Mouse (Mus musculus): ENCODE data around the gene Dis3l2.
A peak's percentile ranks its signal among the peaks of the same experiment; 100 is the strongest.

Gene Dis3l2

GRCm38 (mm10) chr1:86703300-86703964 is at the start of gene Dis3l2:
Gene Dis3l2 (plus strand): TSS chr1:86703808.
- DNase-seq (ENCODE audit: low read depth), result peak; percentile 58

DNA sequence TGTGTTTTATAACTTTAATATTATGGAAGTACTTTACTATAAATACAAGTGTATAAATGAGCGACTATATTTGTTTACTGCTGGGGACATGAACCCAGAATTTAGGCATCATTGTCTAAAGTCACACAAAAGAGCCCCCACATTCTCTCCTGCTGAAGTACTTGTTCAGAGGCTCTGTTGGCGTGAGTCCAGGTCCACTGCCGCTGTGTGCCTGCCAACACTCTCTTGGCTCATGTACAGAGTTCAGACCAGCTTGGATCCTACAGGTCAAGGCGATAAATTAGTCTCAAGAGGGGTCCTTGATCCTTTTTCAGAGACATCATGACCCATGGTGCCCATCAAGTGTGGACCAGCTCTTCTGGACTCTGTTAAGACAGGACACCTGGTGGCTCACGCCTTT is 46.5 kb upstream of the Dis3l2 start:
- DNase-seq (ENCODE audit: low read depth), result no peak

GRCm38 (mm10) chr1:86665091-86665490 is 38.5 kb upstream of the Dis3l2 start:
- no peak for DNase-seq (ENCODE audit: low read depth)

DNA sequence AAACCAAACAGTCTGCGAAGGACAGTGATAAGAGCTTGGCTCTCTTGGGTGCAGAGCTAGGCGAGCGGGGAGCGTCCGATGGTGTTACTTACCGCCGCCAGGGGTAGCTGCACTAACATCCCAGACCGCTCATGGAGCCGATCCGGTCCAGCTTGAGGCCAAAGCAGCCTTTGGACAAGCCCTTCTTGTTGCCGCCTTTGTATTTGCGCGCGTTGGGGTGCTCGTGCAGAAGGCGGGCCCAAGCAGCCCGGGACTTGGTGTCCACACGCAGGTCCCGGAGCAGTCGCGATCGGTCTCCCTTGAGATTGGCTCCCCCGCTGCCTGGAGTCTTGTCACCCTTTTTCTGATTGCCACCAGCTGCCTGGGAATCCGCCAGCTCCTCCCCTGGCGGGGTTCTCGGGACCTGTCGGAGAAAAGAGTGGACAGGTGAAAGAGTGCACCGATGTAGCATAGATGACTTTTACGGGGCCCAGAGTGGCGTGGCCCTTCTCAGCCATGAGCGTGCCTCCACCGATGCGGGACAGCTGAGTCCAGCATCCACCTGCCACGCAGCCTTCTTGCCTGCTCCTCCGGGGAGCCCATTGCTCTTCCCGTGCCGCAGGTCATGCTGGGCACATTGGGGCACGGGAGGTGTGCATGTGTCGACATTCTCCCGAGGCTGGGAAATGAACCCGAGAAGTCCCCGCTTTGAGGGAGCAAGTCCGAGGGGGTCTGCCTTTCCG is 33.9 kb upstream of the Dis3l2 start:
- peak; percentile 11 for DNase-seq (ENCODE audit: low read depth)

- DNase-seq (ENCODE audit: low read depth), result peak; percentile 16
Measured at GRCm38 (mm10) chr1:86670279-86671038, 33.1 kb upstream of the Dis3l2 start, which contains the start of gene Nppc. Gene Nppc (minus strand): TSS chr1:86670571.

- DNase-seq (ENCODE audit: low read depth), result no peak
Measured at GRCm38 (mm10) chr1:86674385-86674784, 29.2 kb upstream of the Dis3l2 start.

DNA sequence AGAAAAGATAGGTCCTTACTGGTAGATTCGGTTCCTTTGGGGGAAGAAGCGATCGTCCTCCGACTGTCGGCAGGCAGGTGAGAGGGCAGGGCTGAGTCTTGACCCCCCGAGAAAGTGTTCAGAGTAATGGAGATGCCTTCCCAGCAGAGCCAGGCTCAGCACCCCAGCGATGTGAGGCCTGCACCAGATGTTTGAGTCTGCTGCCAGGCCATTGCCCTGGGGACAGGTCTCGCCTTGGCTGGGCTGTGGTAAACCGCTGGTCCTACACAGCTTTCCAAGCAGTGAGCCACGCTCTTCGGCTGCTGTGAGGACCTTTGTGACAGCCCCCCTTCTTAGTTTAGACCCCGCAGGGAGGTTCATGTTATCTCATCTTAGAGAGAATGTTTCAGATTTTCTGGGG is 28.5 kb upstream of the Dis3l2 start:
- no peak for DNase-seq (ENCODE audit: low read depth)

- no peak for DNase-seq (ENCODE audit: low read depth)
Measured at GRCm38 (mm10) chr1:86677624-86678023, 26.0 kb upstream of the Dis3l2 start.

DNA sequence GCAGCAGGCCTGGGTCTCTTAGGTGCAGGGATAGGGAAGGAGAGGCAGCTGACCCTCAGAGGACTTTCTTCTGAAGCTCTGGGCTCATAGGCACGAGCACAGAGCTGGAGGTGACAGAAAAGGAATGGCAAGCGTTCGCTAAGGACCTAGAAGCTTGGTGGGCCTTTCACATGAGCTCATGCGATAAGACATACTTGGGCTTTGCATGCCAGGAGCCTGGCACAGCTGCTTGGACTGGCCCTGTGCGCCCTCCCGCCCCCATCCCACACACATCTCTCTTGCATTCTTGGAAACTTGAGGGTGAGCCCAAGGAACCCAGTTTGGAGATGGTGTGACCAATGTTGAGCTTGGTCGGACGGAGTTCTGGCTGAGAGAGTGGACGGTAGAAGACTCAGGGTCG is 24.9 kb upstream of the Dis3l2 start:
- DNase-seq (ENCODE audit: low read depth), result no peak

GRCm38 (mm10) chr1:86687236-86687635 is 16.4 kb upstream of the Dis3l2 start:
- DNase-seq (ENCODE audit: low read depth), result no peak

DNA sequence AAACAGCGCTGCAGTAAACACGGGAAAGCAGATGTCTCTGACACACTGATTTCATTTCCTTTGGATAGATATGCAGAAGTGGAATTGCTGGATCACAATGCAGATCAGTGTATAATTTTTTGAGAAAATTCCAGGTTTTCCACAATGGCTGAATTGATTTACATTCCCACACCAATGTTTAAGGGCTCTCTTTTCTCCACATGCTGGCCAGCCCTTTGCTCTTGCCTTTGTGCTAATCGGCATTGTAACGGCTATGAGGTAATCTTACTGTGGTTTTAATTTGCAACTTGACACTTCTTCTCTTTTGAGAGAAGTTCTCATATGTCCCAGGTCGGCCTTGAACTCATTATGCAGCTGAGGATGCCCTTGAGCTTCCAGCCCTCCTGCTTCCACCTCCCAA is 12.6 kb upstream of the Dis3l2 start:
- DNase-seq (ENCODE audit: low read depth), result no peak

GRCm38 (mm10) chr1:86696948-86697347 is 6.7 kb upstream of the Dis3l2 start:
- no peak for DNase-seq (ENCODE audit: low read depth)

DNA sequence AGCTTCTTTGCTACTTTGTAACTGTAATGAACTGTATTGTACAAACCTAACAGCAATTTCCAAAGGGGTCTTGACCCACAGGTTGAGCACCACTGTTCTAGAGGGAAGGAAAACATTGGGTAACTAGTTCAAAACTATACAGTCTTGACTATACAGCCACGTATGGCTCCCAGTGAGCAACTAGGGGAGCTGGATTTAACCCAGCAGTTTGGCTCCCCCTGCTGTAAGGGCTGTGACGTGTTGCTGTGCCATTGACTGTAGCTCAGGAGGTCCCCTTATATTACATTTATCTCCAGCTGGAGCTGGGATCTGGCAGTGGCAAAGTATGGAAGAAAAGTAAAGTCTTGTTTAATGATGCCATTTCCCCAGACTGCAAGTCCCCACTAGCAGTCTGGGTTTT is 4.9 kb upstream of the Dis3l2 start:
- DNase-seq (ENCODE audit: low read depth), result no peak

- no peak for DNase-seq (ENCODE audit: low read depth)
Measured at GRCm38 (mm10) chr1:86699346-86700136, 4.1 kb upstream of the Dis3l2 start.

- DNase-seq (ENCODE audit: low read depth), result no peak
Measured at GRCm38 (mm10) chr1:86700367-86700766, 3.2 kb upstream of the Dis3l2 start.

DNA sequence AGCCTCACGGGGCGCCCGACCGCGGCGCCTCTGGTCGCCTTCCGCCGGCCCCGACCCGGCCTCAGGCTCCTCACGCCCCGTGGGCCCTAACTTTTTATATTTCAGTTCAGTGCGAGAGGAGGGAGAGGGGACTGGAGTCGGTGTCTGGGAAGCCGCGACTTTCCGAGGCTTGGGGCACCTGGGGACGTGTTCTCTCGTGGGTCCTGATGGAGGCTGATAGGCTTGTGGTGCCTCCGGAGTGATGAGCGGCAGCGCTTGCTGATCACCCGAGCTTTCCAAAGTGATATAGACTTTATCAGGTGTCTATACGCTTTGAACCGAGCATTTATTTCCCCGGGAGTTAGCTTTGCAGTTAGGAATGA is 338 bp downstream of the Dis3l2 start:
- no peak for DNase-seq (ENCODE audit: low read depth)

GRCm38 (mm10) chr1:86705461-86705860 is 1.9 kb downstream of the Dis3l2 start:
- DNase-seq (ENCODE audit: low read depth), result no peak

- DNase-seq (ENCODE audit: low read depth), result no peak
Measured at GRCm38 (mm10) chr1:86709546-86709945, 5.9 kb downstream of the Dis3l2 start.

DNA sequence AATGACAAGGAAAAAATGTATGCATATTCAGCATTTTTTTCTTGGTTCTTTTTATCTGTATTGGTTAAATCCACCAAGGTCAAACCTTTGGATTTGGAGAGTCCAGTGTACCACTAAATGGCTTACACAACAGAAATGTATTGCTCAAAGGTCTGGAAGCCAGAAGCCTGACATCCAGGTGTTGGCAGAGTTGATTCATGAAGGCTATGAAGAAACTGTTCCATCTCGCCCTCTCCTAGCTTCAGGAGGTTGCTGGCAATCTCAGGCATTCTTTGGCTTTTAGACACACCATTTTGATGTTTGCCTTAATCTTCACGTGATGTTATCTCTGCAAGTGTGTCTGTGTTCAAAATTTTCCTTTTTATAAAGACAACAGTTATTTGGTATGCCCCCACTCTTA is 8.4 kb downstream of the Dis3l2 start:
- no peak for DNase-seq (ENCODE audit: low read depth)

- no peak for DNase-seq (ENCODE audit: low read depth)
Measured at GRCm38 (mm10) chr1:86713054-86713453, 9.4 kb downstream of the Dis3l2 start.

DNA sequence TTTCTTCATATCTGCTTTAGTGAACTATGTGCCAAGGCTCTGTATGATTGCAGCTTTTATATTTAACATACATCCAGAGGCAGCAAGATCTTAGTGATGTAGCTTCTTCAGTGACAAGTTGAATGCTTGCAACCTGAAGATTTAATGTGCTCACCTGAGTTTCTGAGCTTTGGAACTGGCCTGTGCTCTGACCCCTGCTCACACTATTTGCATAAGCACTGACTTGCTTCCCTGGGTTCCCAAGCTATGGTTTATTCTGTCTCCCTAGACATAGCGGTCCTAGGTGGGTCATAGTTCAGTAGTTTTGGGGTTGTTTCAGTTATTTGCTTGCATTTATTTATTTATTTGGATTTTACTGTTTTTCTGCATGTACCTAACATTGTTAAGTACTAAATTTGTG is 14.6 kb downstream of the Dis3l2 start:
- DNase-seq (ENCODE audit: low read depth), result no peak

DNA sequence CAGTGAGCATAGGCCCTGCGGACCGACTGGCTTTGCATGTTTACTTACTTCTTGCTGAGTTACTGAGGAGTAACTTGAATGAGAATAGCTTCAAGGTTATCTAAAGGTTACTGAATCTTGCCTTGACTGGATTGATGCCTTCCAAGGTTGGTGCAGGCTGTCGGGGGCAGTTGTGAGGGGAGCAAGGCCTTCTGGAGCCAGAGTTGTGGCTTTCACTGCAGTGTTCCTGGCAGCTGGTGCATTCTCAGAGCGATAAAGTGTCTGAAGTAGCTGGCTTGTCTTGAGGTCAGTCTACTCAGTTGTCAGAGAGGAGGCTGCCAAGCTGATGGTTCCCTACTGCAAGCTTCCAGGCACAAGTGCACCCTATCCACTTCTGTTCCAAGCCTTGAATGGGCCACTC is 15.8 kb downstream of the Dis3l2 start:
- no peak for DNase-seq (ENCODE audit: low read depth)

Data from c-Kit-positive CD71-positive TER-119-negative erythroid progenitor cells, embryonic 14.5 days (primary cell).